Mouse (Mus musculus) intestine, postnatal 0 days (tissue): Measurements from ENCODE around the gene Ptma. TPM values are rescaled to one million over a fixed set of nuclear protein-coding genes. Genes with fewer than 3 reads are reported as not detected.

Source experiments
- ATAC-seq: fragments of 200-750 bp; cut with Nextera tagmentation; 2 replicates; pipeline ENCODE4 v1.8.0; 2017; ENCODE audit warnings: mild to moderate bottlenecking, moderate TSS enrichment, moderate library complexity
- H3K27ac ChIP-seq: fragments of 300-500 bp; sonication (generic); 2 replicates; pipeline ENCODE4 v1.5.1; 2014; ENCODE audit warnings: mild to moderate bottlenecking, low read depth, low read length, moderate library complexity
- H3K27me3 ChIP-seq: fragments of 300-500 bp; sonication (generic); replicated peaks from 2 replicates; pipeline ENCODE4 v1.6.1; 2014; ENCODE audit warnings: low read length, mixed read lengths; ENCODE audit not compliant: control insufficient read depth, insufficient read depth
- H3K36me3 ChIP-seq: fragments of 300-500 bp; sonication (generic); 2 replicates; pipeline ENCODE4 v1.6.1; 2014; ENCODE audit warnings: mild to moderate bottlenecking, moderate library complexity; ENCODE audit not compliant: control insufficient read depth, insufficient read depth
- H3K4me1 ChIP-seq: fragments of 300-500 bp; sonication (generic); replicated peaks from 2 replicates; pipeline ENCODE4 v1.6.1; 2014; ENCODE audit warnings: antibody characterized with exemption, low read length, mixed read lengths; ENCODE audit not compliant: control insufficient read depth, insufficient read depth
- H3K4me2 ChIP-seq: fragments of 300-500 bp; sonication (generic); replicated peaks from 2 replicates; pipeline ENCODE4 v1.6.1; 2014; ENCODE audit warnings: low read depth, mild to moderate bottlenecking, moderate library complexity
- H3K4me3 ChIP-seq: fragments of 300-500 bp; sonication (generic); 2 replicates; pipeline ENCODE4 v1.5.1; 2014; ENCODE audit warnings: low read depth, low read length
- H3K9ac ChIP-seq: fragments of 300-500 bp; sonication (generic); 2 replicates; pipeline ENCODE4 v1.6.1; 2014; ENCODE audit warnings: mild to moderate bottlenecking, low read depth, low read length
- H3K9me3 ChIP-seq: fragments of 300-500 bp; sonication (generic); 2 replicates; pipeline ENCODE4 v1.6.1; 2016; ENCODE audit warnings: mixed run types; ENCODE audit not compliant: control insufficient read depth
- CTCF ChIP-seq: sonication (generic); IDR thresholded peaks from 2 replicates; pipeline ENCODE4 v1.5.1; 2016; ENCODE audit warnings: low read depth, mild to moderate bottlenecking, control low read depth, antibody characterized with exemption, moderate library complexity
- WGBS: fragments of 180-500 bp; shearing (Covaris S2); extraction: QIAGEN DNeasy Blood & Tissue Kit; methylation state at CpG from one replicate; pipeline ENCODE4 v1.1.7; 2014; 5-methylcytosine and 5-hydroxymethylcytosine counted together
- polyA plus RNA-seq: library from polyadenylated mRNA; unstranded; fragments of >200 nt; fragmentation: Nextera tagmentation; extraction: Ambion mirVana; gene quantifications from 2 replicates; pipeline ENCODE4 v1.2.1, GENCODE M21; 2015

Ptma gene
- polyA plus RNA-seq, 1 experiment from 2014 or later: 1,008 TPM

- Histone ChIP-seq H3K4me2 (no peak overlapping the region), H3K27me3 (no peaks in the 10 kb centered on the region), H3K9me3 (no peaks in the 10 kb centered on the region), H3K27ac (peak overlapping the region; percentile 52), H3K9ac (no peak overlapping the region), H3K4me3 (no peak overlapping the region), H3K4me1 (peaks cover 13% of the 10 kb centered on the region), H3K36me3 (no peaks in the 10 kb centered on the region)
- no peak for ATAC-seq
- TF ChIP-seq CTCF: no peak
- 36% methylated on average over 1 of the region's 1 CpGs for WGBS
Observed at GRCm38 (mm10) chr1:86498611-86499010, 27.9 kb upstream of the Ptma start.

- peak; percentile 89 for TF ChIP-seq CTCF
- H3K4me1 ChIP-seq: peaks cover 16% of the 10 kb centered on the region
- no peaks in the 10 kb centered on the region for H3K27me3 ChIP-seq
- 37% methylated on average over 3 of the region's 3 CpGs for WGBS
- no peak overlapping the region for H3K9ac ChIP-seq
- H3K27ac ChIP-seq: no peak overlapping the region
- H3K4me3 ChIP-seq: no peak overlapping the region
- no peak for ATAC-seq
- no peaks in the 10 kb centered on the region for H3K36me3 ChIP-seq
- H3K9me3 ChIP-seq: no peaks in the 10 kb centered on the region
- H3K4me2 ChIP-seq: no peak overlapping the region
Observed at GRCm38 (mm10) chr1:86499903-86500302, 26.6 kb upstream of the Ptma start.

- Histone ChIP-seq H3K27me3 (no peaks in the 10 kb centered on the region), H3K4me3 (no peak overlapping the region), H3K4me1 (peaks cover 21% of the 10 kb centered on the region), H3K27ac (no peak overlapping the region), H3K9ac (no peak overlapping the region), H3K9me3 (no peaks in the 10 kb centered on the region), H3K4me2 (no peak overlapping the region), H3K36me3 (no peaks in the 10 kb centered on the region)
- no peak for ATAC-seq
- TF ChIP-seq CTCF: no peak
- WGBS: 59% methylated on average over 4 of the region's 4 CpGs
Observed at GRCm38 (mm10) chr1:86500681-86501080, 25.8 kb upstream of the Ptma start.

- H3K4me2 ChIP-seq: 0 out of 2 replicates have a peak overlapping the region, but pooled peaks have one; percentile 24
- no peaks in the 10 kb centered on the region for H3K9me3 ChIP-seq
- H3K27me3 ChIP-seq: no peaks in the 10 kb centered on the region
- ATAC-seq: no peak
- H3K9ac ChIP-seq: no peak overlapping the region
- peak overlapping the region; percentile 21; the same call in 1 of the 2 replicates for H3K27ac ChIP-seq
- 34% methylated on average over 6 of the region's 6 CpGs for WGBS
- H3K4me1 ChIP-seq: peaks cover 21% of the 10 kb centered on the region
- peak; percentile 78 for TF ChIP-seq CTCF
- no peak overlapping the region for H3K4me3 ChIP-seq
- H3K36me3 ChIP-seq: no peaks in the 10 kb centered on the region
Observed at GRCm38 (mm10) chr1:86501114-86501532, 25.4 kb upstream of the Ptma start.

- no peak overlapping the region for H3K4me3 ChIP-seq
- no peak overlapping the region for H3K9ac ChIP-seq
- peak; percentile 14; the same call in 1 of the 2 replicates for ATAC-seq
- H3K9me3 ChIP-seq: no peaks in the 10 kb centered on the region
- under 1% methylated on average over 4 of the region's 4 CpGs for WGBS
- peak overlapping the region; percentile 24; the same call in 1 of the 2 replicates for H3K4me2 ChIP-seq
- H3K4me1 ChIP-seq: peaks cover 21% of the 10 kb centered on the region
- peak; percentile 95 for TF ChIP-seq CTCF
- no peaks in the 10 kb centered on the region for H3K27me3 ChIP-seq
- no peaks in the 10 kb centered on the region for H3K36me3 ChIP-seq
- 0 out of 2 replicates have a peak overlapping the region, but pooled peaks have one; percentile 15 for H3K27ac ChIP-seq
Observed at GRCm38 (mm10) chr1:86501559-86501958, 25.0 kb upstream of the Ptma start.

GRCm38 (mm10) chr1:86502221-86503048 is 24.1 kb upstream of the Ptma start:
- no peaks in the 10 kb centered on the region for H3K9me3 ChIP-seq
- H3K27ac ChIP-seq: peak overlapping the region; percentile 15; the same call in 1 of the 2 replicates
- no peak for ATAC-seq
- peaks cover 20% of the 10 kb centered on the region for H3K4me1 ChIP-seq
- no peak overlapping the region; the same call in 1 of the 2 replicates for H3K4me3 ChIP-seq
- no peaks in the 10 kb centered on the region for H3K27me3 ChIP-seq
- H3K9ac ChIP-seq: no peak overlapping the region
- H3K36me3 ChIP-seq: no peaks in the 10 kb centered on the region
- no peak for TF ChIP-seq CTCF
- peak overlapping the region; percentile 24; the same call in 1 of the 2 replicates for H3K4me2 ChIP-seq
- 34% methylated on average over 17 of the region's 17 CpGs for WGBS
